Mouse (Mus musculus) activated CD4-positive, CD25-positive, alpha-beta regulatory T cell, adult 4 months (primary cell): ENCODE measurements around the gene Agap1. TPM values are rescaled to one million over a fixed set of nuclear protein-coding genes. Genes with fewer than 3 reads are reported as not detected.

Source experiments
- ATAC-seq: one replicate; pipeline ENCODE4 v1.8.0; 2017
- polyA plus RNA-seq, 2 experiments: library from polyadenylated mRNA; unstranded; fragments of 100-300 nt; shearing (Covaris generic); gene quantifications; one replicate each; pipeline ENCODE4 v1.2.1; 2017

The Agap1 gene
- polyA plus RNA-seq, 2 experiments from 2014 or later: 0.04 to 0.05 TPM

DNA sequence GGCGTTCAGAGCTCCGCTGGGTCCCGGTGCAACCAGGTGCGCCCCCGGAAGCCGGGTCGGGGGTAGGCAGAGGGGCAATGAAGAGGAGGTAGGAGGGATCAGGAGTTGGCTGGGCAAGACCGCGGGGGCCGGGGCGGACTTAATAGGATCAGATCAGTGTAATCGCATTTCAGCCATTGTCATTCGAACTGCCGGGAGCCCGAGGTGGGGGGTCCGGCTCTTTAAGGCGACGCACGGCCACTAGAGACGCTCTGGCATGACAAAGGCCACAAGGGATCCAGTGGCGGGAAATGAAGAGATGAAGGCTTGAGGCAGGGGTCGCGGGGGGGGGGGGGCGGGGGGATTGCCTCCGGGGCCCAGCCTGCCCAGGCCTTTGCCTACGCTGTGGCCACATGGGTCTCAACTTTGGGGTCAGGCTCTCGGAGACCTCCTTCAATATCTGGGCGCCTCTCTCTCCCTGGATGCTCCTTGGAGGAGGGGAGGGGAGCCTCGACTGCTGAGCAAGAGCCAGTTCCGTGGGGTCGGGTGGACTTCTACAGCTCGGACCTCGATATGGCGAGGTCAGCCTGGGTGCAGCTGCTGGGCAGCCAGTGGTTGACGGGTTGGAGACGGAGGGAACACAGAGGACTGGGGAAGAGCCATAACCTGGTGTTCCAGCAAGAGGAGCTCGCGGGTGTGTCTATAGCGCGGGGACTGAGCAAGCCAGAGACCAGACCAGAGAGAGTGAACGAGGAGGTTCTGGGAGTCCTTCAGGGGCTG, 468.5 kb downstream of the Agap1 start:
- no peak for ATAC-seq

DNA sequence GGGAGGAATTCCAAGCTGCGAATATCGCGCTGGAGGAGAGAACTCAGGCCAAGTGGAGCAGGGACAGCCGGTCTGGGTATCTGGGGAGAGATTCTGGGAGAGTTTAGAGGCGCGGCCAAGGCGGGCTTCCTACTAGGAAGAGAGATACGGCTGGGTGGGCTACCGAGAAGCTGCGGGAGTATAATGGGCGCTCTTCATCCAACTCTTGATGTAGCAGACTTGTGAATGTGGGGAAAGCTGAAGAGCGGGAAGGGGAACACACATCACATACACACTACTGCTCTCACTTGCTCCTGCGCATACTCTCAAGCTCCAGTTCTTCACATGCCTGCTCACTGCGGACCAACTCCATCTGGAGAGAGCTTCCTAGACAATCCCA, 469.0 kb downstream of the Agap1 start:
- ATAC-seq: no peak

DNA sequence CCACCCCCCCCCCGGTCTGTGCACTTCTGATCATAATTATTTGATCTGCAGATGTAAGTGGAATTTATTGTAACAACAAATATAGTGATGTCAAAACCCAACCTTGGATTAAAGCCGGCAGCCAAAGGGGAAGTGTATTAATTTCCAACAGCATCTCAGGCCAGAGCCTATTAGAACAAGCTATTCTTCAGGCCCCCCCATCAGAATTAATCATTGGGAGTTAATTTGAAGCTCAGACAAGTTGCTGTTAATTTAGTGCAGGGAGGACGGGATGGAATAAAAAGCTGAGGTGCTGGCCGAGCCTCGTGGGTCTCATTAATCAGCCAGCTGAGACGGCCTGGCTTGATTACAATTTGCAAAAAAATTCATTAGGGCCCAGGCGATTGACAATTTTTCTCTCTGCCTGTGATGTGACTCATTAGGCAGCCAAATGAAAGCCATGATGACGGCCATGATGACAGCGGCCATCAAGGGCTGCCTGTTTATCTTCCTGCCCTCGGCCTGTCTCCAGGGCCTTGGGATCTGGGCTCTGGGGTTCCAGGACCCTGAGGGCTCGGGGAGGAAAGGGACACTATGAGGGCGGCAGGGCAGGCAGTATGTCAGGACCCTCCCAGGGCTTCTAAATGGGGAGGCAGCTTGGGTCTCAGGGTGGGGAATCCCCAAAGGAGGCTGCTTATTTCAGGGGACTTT, 471.0 kb downstream of the Agap1 start:
- no peak for ATAC-seq

DNA sequence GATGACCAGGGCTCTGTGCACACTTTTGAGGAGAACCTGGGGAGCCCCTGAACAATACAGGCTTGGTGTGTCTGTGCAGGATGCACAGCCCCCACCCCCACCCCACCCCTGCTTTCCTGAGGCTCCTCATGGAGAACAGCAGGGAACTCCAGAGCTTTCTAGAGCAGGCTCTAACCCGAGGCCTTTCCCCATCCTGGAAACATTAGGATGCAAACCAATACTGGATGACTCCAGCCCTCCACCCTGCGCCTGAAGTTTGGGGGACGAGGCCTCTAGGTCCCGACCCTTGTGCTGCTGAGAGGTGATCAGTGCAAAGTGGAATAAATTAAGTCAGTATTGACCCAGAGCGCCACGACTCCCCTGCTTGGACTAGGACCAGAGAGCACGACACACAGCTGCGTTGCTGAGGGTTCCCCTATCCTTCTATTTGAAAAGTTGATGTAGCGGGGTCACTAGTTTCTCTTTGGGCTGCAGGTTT, 472.0 kb downstream of the Agap1 start:
- no peak for ATAC-seq

DNA sequence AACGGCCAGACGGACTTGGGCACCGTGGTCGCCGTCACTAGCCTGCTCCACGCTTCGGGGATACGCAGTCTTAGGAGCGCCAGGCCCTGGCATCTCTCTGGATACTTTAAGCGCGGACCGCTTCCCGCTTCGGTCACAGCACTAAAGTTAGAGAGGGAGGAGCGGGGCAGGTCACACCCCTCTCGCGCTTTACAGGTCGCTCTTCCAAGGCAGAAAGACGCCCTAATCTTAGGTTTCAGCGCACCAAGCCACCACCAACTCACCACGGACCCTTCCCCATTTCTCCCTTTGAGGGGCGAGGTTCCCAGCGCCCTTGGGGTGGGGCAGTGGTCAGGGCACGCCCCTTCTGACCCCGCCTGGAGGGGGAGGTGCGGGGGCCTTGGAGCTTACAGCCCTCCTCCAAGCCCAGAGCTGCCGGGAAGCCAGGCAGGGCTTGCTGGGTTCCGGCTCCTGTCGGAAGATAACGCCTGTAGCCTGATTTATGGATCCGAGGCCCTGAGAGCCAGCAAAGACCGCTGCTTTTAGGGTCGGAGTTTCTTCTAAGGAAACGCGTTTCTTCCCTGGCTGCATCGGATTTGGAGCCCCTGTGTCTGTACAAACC, 472.6 kb downstream of the Agap1 start:
- ATAC-seq: no peak

DNA sequence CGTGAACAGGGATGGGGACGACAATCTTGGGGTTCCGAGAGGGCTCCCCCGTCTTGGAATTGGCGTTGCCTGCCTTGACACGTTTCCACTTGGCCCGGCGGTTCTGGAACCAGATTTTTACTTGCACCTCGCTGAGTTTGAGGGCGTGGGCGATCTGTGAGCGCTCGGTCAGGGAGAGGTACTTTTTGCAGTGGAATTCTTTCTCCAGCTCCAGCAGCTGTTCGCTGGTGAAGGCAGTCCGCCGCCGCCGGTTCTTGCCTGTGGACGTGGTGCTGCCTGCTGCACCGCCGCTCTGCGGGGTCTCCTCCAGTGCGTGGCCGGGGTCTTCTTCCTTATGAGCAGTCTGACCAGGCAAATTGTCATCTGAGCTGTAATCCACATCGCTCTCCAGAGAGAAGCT, 474.1 kb downstream of the Agap1 start:
- ATAC-seq: no peak

DNA sequence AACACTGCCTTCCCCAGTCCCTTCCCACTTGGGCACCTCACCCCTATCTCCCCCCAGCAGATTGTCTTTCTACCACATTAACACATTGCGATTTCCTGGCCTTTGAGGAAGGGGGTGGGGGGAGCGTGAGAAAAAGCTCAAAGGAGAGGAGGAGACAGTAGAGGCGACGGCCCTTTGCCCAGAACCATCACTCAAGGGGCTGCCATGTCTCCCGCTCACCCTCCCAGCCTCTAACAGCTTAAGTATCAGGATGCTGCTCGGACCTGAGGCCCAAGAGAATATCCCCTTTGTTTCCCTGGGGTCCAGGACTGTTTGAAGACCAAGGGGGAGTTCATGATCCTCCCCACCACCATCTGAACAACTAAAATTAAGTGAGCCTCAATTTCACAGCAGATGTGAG, 474.6 kb downstream of the Agap1 start:
- ATAC-seq: no peak

DNA sequence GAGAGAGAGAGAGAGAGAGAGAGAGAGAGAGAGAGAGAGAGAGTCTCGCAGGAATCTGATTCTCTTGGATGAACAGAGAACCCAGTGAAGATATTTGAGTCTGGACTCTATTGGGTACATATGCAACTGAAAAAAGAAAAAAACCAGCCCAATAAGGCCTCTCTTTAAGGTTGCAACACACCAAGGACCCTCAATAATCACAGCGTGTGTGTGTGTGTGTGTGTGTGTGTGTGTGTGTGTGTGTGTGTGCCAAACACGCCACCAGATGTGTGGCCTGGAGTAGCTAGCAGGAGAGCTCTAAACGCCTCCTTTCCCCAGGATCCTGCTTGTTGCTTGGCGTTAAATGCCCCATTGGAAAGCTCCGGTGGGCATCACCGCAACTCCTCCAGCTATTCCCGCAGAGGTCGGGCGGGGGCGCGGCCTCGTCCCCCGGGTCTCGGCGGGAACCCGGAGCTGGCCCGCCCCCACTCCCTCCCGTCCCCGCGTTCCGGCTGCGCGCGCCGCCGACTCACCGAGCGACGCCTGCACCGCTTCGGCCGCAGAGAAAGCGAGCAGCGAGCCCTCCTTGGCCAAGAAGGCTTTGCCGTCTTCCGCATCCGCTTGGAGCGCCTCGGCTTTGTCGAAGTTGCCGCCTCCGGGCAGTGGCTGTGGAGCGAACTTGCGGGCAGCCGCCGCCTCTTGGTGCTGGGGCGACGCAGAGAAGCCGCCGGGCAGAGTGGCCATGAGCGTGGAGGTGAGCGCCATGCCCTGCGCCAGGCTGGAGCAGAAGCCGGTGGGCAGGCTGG, 475.3 kb downstream of the Agap1 start:
- no peak for ATAC-seq

DNA sequence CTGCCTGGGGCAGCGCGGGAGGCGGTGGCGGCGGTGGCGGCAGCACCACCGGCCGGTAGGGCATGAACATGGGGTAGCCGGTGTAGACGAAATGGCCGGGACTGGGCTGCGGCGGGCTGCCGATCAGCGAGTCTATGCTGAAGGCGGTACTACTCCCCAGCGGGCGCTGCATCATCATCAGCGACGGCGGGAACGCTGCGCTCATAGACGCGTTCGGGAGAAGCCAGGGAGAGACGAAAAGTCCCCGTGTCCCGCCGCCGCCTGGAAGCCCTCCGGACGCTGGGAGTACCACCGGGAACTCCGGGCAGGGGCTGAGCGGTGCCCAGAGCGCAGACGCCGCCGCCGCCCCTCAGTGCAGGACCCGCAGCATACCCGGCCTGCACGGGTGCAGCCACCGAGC, 475.9 kb downstream of the Agap1 start:
- ATAC-seq: no peak

DNA sequence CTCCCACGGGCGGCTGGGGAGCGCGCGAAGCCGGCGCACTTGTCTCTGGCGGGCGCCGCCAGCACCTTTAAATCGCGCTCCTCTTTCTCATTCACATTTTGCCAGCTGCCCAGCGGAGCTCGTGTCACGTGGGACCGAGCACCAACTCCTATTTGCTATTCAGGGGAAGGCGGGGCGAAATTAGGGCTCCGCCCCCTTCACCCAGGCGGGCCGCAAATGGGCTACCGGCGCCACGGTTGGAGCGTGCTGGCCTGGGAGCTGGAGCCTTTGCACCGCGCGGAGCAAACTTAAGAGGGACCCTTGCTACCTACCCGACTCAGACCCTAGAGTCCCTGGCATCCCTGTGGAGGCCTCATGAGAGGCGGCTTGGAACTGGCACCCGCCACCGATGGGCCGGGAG, 476.5 kb downstream of the Agap1 start, which contains the start of gene Gbx2:
TSS of gene Gbx2 (minus strand) at position 60 of the 400 bp plus-strand sequence.
- no peak for ATAC-seq

DNA sequence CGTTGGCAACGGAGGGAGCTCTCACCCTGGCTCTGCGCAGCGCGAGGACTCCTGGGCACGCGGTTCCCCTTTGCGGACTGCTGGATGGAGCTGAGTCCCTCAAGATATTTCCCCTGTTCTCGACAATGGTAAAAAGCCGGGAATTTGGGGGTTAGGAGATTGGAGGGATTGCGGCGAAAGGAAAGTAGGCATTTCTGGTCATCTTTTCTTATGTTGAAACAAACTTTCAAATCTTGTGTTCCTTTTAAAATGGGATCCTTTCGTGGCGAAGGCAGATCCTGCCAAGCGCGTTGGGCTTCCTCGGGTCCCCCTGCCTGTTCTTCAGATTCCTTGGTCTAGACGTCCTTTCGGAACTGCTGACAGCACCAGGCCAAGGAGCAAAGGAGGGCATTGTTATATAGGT, 477.4 kb downstream of the Agap1 start:
- no peak for ATAC-seq

DNA sequence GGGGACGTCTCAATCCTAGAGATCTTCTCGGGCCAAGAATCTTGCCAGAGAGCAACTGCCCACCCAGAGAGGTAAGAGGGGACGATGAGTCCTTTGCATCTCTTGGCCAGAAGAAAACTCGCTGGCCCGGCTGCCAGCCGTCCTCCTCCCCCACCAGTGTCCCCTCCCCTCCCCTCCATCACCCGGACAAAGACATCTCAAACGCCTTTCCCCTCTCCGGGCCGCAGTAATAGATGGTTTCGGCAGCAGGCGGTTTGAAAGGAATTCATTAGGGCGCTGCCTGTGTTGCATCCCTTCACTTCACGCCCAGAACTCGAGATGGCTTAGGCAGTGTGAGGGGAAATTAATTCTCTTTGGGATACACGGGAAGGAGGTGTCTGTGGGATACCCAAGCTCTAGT, 478.0 kb downstream of the Agap1 start:
- no peak for ATAC-seq

DNA sequence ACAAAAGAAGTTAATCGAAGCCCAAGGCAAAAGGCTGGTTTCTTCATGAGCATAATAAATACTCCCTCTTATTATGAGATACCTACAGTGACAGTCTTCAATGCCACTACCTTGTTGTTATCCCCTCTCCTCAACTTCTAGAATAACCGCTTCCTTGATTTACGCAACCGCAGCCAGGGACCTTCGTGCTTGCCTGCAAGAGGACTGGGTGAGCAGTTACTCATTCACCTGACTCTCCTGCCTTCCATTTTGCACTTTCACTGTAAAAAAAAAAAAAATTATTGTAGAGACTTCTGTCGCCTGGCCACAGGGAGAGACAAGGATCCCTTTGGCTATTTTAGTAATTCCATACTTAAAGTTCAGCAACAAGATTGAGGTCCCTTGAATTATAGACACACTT, 478.4 kb downstream of the Agap1 start:
- no peak for ATAC-seq

DNA sequence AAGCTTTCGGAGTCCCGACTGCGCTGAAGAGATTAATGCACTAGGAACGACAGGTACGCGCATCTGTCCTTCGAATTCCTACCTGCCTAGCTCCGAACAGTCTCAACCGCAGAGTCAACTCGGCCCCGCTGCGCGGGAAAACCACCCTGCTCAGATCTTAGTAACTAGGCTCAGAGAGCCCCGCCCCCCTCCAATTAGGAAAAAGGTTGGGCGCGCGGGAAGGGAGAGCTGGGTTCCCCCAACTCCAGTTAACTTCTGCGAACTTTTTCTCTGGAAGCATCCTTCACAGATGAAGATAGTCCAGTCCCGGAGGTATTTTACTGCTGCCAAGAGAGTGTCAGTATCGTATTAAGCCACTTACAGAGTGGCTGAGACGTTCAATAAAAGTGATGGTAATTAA, 479.2 kb downstream of the Agap1 start:
- no peak for ATAC-seq

DNA sequence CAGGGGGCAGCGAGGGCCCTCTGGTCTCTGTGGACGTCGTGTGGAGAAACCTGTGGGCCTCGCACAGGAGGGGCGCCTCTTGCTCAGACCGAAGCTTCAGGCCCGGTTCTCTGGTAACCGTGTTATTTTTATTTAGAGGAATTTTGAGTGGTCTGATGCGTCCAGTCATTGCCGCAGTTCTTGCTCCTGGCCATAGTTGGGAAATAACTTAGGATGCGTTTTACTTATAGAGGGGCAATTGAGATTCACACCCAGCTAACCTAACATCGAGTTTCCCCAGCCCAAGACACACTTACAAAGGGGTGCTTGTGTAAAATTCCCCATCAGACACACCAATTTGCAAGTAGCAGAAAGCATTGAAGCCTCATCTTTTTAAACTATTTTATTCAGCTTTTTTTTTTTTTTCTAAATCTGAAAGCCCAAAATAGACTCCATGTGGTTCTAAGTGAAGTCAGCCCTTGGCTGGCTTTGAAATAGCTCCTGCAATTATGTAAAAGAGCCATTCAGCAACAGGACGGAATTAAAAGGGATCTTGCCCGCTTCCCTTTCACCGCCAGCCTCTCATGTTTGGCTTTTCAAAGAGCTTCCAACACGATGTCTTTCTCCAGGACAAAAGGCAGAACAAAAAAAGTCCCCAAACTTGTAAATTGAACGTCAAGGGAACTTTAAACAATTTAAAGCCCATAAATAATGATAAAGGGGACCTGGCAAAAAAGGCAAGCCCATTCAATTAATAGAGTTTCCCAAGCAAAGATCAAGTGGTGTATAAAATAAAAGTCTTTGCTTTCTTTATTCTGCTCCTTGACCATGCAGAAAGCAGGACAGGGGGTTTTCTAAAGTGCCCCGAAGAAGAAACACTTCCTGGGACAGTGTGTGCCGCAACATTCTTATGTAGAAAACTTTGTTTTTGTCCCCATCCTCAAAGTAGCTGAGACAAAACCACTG, 480.0 kb downstream of the Agap1 start:
- ATAC-seq: no peak

DNA sequence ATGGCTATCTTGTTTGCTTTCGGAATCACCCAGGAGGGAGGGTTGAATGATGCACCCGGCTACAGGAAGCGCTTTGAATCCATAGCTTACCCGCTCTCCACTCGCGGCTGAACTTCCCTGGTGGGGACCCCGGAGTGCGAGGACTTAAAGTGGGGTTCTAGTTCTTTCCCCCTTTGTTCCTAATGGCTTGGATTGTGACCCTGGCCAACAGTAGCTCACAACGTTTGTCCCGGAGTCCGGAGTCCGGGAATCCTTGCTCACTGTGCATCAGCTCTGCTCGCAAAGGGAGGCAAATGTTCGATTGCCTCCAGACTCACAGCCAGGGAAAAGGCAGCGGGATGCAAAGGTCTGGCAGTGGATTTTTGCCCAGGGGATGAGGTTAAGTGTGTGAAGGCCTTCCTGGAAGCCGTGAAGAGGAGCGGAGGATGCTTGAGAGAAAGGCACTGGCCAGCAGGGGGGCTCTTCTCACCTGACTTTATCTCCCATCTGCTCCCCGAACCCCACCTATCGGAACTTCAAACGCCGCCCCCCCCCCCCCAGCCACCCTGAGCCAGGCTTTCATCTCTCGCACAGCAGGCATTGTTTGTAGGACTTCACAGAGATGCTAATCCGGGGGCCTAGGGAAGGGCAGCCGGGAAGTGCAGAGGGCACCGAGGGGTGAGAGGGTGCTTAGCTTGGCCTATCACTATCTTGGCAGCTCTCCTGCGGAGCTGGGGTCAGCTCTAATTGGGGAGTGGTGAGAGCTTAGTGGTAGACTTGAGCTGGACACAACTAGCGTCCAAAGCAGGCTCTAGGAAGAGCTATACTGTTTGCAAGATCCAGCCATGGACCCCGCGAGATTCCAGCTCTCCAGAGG, 481.1 kb downstream of the Agap1 start:
- no peak for ATAC-seq

DNA sequence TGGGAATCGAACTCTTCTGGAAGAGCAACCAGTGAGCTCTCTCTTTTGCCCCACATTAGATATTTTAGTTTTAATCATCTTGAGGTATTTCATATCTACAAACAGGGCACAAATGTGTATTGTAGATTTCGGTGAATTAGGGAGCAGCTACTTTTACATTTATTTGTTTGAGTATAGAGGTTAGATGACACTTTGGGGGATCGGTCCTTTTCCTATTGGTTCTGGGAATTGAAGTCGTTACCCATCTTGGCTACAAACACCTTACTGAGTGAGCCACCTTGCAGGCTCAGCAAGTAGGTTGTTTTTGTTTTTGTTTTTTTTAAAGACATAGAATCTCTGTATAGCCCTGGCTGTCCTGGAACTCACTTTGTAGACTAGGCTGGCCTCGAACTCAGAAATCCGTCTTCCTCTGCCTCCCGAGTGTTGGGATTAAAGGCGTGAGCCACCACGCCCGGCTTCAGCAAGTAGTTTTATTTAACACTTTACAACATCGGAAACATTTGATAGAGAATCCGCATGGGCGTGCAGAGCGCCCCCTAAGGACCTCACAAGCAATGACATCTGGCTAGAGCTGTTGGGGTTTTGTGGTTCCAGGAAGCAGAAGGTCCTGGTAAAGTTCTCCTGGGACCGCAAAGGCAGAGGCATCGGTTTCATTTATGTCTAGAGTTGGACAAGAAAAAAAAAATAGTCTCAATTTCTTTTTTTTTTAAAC, 484.4 kb downstream of the Agap1 start:
- ATAC-seq: no peak

DNA sequence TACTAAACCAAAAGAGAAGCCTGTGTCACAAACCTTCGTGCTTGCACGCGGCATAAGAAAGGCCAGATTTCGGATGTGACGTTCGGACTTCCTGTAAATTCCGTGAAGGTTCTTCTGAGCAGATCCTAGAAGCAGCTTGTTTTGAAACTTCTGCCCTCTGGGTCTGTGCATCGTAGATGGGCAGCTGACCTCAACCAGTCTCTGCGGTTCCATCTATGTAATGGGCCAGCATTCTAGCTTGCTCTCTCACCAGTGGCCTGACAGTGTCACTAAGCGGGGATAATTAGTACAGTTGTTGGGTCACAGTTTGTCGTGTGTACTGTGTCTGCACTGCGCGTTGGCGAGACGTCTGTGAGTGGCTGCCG, 485.0 kb downstream of the Agap1 start:
- no peak for ATAC-seq

DNA sequence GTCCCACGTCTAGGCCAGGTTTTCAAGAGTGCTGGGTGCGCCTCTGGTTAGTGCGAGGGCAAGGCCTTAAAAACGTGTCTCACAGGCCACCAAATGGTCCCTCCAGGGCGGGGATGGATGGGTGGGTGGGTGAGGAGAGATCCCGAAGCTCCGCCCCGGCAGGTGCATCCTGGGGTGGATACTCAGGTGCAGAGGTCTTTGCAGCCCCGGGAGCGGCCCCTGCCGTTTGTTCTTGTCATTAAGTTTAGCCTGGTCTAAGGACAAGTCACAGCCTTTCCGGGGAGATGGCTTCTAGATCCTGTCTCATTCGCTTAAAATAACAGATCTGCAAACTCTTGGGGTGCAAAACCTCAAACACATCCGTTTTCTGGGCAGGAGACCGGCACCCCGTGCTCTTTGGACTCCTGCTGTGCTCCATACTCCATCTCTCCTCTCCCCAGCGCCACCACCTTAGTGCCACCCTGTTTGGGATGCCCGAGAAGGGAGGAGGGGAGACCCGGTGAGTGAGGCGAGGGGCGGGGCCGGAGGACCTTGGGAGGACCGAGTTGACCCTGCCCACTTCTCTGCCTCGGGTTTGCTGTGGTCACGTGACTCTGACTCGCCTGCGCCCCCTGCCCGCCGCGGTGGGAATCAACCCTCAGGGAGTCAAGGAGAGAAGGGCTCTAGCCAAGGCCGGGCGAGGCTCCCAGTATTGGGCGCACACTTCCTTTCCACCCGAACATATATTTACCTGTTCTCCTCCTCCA, 485.5 kb downstream of the Agap1 start:
- ATAC-seq: no peak
